Mouse (Mus musculus) gastrocnemius, postnatal 36 days (tissue): ENCODE measurements at regions not wholly inside any gene's neighbourhood (a gene's known extent, or its start where the extent isn't known, plus 50 kb on each side); places are given as distances from the start of the nearest gene placed in this dataset.

Experiments
- DNase-seq, 2 experiments: peaks; one replicate each; pipeline ENCODE4 v3.0.0; 2022
- intact Hi-C: fragments of 180-260 bp; cut with DNase I; formaldehyde crosslinking; loops from one replicate; pipeline ENCODE4 v1.15.1; 2025

DNA sequence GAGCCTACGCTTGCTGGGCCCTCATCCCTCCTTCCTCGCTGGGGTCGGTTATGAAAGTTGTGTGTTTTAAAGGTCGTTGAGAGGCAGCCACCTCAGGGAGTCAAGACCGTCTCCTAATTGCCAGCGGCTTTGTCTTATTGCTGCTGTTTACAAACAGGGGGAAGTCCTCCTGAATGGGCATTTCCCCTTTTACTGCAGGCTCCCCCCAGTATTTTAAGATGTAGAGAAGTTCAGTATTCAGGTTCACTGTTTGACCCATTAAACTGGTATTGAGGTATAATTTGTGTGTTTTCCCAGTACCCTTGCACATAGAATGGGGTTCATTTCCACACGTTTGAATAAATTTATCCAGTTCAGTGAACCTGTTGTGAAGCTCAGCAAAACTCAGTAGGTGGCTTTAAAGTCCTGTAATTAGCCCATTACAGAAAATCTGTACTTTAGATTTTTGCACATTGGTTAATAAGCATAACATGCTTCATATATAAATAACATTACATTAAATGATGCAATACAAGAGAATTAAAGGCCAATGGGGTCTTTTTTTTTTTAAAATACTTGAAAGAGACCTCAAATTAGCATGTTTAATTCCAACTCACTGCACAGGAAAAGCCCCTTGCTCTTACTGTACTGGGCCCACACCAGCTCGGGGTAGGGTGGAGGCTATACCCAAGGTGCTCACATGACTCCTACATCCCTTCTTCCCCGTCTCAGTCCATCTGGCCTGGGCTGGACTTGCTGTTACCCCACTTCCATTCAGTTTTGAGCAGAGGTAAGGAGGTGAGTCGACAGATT lies 63.7 kb downstream of the Nkx2-1 start:
- intact Hi-C loops: no loop called here
- DNase-seq: no peak

DNA sequence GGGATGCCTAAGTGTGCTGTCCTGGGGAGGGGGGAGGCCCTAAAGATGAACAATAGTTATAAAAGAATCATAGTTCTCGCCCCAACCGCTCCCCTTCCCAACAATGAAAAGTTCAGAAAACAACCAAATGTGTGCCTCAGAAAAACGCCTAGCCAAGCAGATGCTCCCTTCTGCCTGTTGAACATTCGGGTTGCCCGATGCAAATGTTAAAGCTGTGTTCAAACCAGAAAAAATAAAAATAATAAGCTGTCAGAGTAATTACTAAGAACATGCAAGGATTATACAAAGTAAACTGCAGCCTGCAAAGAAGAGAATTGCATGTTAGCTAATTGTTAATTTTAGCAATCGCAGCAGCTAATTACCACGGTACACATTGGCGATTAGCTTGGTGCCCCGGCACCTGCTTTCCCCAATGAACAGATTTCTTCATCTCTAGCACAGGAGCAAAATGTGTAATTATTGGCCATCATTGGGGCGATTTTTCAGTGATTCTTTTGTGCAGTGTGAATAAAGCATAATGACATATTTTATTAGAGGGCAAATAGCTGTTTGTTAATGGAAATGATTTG lies 65.7 kb downstream of the Nkx2-1 start:
- DNase-seq: no peak
- intact Hi-C loops: no loop called here

DNA sequence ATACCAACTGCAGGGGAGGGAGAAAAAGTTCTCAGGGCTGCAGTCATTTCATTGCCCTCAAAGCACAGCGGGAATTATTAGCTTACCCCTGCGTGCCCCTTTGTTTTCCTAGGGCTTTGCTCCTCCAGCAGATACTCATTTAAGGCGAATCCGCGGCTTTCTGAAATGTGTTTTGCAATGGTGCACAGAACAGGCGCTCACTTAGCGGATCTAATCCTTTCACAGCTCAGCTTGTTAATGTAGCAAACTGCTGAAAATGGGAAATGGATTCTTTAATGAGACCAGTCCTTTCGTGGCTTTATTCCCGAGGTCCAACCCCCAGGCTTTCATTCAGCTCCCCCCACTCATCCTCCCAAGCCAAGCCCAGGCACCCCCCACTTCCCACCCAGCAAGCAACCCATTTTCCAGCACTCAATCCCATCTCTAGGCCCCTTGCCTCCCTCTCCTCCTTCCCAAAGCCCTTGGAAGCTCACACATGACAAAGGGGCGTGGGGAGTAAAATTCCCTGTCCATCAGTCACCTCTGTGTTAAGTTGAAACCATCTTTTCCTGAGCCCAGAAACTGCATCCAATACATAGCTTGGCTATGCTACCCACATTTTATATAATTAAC lies 77.1 kb downstream of the Nkx2-1 start:
- DNase-seq: no peak
- intact Hi-C loops: no loop called here

DNA sequence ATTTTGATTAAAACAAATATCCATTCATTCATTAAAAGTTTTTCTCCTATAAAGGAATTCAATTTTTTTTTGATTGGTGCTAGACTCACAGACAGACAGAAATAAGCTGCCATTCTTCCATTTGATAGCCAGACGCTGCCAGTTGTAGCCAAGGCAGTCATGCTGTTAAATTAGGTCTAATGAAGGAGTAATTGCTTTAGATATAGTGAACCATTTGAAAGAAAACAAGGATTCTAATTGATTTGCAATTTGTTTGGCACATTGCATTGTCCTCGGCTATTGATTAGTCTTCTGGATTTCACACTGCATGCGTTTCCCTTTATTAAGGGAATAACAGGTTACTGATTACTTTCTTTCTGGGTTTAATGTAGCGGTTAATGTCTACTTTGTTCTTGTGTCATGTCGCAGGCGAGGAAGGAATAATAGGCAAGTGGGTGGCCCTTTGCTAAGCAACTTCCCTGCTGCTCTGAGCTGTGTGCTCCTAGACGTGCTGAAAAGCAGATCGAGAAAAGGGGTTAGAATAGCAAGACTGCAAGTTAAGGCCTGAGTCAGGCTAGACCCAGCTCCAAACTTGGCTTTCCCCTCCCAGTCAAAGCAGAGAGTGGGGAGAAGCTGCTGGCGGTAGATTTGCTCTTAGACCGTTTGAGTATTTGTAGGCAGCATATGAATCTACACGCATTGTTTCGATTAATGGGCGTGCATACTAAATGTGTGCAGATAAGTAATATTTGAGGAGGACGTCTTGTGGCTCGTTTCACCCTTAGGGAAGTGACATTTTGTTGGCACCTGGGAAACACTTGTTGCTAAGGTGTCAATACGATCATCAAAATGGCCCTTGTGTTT lies 77.8 kb downstream of the Nkx2-1 start:
- intact Hi-C loops: no loop called here
- DNase-seq: no peak

DNA sequence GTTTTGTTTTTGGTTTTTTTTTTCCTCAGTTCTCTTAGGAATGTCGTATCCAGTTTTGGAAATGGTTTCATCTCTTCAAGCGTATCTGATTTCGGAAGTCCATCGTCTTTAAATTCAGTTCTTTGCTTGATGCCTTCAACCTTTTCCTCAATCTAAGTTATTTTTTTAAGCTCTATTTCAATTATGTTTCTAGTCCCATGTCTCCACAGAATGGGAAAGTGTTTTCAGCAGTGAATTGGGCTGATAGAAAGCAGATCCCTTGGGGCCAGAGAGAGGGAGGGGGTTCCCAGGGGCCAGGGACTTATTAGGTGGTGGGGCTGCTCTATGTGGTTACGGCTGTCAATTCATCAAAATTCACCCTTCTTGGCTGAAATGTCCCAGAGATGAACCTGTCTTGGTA lies 78.8 kb downstream of the Nkx2-1 start:
- intact Hi-C loops: no loop called here
- no peak for DNase-seq

DNA sequence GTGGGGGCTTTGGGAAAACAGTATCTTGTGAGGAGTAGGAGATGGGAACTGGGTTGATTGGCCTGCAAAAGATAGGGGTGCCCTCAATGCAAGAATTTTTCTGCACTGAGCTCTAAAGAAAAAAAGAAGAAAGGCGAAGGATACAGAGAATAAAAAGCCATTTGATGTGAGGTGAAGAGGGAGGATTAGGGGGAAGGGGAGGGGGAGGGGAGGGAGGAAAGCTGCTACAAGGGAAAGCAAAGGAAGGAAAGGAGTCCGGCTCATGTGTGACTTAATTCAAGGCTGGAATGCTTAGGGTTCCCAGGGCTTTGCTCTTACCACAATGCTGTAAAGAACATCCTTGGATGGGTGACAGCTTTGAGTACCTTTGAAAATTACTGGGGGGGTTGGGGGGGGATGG lies 79.4 kb downstream of the Nkx2-1 start:
- intact Hi-C loops: no loop called here
- DNase-seq: no peak

DNA sequence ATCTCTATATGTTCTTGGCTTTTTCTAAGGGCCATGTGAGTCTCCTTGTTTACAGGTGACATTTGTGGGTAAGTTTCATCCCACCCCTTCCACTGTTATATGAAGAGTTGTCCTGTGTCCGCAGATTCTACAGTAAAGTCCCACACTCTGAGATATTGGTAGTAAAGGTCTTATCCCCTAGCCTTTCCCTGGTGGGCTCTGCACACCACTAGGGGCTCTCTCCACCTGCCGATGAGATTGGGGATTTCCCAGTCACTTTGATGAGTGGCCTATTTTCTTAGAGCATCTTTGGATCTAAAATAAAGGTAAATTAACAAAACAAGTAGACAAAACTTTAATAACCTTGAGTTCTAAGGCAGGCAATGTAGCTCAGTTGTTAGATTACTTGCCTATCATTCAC lies 86.4 kb downstream of the Nkx2-1 start:
- intact Hi-C loops: no loop called here
- DNase-seq: no peak

DNA sequence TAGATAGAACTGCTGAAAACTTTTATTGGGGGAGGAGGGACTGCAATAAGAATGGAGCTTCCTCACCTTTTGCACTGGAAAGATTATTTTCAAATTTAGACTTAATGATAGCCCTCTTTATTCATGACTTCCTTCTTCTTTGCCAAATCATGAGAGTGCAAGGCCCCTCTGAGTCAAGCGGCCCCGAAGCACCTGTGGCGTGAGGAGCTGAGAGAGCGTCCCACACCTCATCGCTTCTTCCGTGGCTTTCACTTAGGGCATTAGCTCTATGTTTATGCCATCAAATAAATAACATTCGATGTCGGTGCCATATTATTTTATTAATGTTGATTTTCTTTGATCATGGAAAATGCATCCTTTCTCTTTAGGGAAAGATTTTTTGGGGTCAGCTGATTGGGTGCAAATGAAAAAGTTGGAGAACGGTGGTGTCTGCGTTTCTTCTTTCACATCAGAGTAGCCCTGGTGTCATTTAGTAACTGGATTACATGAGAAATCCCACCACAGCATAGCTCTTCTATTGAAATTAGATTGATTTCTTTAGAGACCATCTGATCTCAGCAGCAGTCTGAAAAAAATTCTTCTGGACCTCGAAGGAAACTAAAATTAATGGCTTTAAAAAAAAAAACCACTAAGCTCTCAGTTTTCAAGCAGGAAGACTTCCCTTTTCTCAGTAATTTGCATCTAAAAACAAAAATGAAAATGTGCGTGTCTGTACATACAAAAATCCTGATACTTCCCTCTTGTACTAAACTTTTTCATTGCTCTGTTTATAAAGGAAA lies 87.7 kb downstream of the Nkx2-1 start:
- DNase-seq: no peak
- intact Hi-C loops: no loop called here

DNA sequence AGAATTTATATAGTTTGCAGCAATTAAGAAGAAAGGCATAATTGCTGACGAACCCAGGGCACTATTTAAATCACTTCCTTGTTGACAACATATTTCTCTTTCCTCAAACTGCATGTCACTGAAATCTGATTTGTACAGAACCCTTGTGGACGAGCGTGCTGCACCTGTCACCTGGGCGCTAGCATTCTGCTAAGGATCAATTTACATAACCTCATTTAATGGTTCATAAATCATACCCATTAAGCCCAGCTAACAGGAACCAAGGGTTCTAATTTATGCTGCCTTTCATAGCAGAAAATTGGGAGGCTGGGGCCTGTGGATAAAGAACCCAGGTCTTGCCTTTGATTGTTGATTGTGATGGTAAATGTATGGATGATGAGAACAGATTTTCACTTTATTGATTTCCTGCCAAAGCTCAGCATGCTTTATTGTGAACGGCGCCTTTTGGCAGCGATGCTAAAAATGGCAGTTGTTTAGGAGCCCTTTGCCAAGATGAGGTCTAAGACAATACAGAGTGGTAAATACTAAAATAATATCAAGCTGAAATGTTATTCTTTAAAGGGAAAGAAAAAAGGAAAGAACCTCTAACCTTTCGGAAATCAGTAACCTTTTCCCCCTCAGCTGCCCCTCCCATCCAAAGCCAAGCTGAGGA lies 95.4 kb downstream of the Nkx2-1 start:
- intact Hi-C loops: no loop called here
- no peak for DNase-seq

DNA sequence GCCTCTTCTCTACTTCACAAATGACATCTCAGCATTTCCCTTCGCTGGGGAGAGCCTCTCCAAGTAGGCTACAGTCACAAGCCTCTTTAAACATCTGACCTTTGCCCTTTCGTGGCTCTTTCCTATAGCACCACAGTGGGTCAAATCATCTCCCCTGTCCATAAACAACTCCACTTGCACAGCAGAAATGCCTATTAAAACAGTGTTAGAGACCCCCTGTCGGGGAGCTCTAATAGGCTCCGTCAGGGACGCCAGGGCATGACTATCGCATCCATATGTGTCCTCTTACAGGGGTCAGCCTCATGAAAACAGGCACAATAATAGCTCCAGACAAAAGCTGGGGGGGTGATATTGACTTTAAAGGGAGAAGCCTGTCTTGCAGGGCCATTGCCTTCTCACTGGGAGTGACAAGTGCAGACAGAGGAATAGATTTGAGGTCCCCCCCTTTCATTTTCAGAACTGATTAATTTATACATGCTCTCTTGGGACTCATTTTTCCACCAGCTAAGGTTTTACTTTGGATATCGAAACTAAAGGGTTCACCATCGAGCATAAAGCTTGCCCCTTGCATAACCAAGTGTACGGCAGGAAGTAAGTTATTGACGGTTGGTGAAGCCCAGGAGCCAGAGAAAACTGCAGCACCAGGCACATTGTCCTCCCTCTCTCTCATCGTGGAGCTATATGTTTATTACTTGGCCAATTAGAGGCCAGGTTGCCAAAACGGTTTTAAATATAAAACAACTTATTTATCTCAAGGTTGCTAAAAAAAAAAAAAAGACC lies 94.6 kb upstream of the Mbip start:
- intact Hi-C loops: no loop called here
- no peak for DNase-seq

DNA sequence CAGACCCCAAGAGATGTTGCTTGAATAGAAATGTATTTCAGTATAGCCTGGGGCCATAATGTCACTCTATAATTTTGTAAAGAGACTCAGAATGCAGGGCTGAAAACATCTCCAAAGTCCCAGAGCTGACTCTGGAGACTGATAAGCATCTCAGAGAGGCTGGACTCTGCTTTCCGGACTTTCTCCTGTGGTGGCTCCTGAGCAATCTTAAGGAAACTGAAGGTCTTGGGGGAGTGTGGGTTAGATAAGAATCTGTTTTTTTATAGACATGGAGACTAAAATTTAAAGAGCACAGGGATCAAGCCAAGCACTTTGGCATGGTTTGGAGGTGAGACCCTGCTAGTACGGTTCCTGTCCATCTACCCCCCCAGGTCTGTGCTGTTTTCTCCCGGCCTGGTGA lies 92.7 kb upstream of the Mbip start:
- DNase-seq: no peak
- intact Hi-C loops: no loop called here

DNA sequence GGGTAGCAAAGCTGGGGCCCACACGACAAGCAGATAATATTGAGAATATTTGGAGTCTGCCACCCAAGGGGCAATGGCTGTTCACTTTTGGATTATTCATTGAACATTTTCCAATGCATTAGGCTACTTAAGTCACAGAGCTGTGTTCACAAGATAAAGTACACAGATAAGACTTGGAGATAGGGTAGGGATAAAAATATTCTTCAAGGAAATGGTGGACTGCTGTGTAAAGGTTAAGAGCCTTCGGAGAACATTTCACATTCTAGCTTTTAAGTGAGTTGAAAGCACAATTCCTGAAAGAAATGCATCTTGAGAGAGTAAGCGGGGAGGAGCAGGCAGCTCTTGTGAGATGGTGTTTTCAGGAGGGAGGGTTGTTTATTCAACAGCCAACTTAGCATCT lies 92.3 kb upstream of the Mbip start:
- intact Hi-C loops: no loop called here
- DNase-seq: no peak

DNA sequence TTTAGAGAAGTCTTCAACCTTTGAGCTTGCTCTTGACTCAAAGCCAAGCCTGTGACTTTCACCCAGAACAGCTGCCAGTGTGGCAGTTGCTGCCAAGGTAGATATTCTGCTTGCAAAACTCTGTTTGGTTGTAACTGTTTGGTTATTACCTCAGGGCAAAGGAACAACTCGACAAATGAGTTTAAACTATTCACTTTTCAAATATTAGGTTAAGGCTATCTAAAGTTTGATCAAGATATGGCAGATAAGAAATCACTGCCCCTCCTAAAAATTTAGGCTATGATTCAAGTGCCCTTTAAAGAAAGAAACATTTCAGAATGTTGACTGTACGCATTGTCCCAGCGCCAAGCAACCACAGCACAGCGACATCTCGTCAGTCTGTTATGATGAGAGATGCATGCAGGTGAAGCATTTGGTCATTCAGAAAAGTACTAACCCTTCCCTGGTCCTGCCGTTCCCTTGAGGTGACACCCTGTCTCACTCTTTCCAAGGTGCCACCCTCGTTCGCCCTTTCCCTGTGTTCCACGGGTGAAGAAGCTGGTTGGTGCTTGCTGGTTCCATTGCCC lies 81.1 kb upstream of the Mbip start:
- no peak for DNase-seq
- intact Hi-C loops: no loop called here

DNA sequence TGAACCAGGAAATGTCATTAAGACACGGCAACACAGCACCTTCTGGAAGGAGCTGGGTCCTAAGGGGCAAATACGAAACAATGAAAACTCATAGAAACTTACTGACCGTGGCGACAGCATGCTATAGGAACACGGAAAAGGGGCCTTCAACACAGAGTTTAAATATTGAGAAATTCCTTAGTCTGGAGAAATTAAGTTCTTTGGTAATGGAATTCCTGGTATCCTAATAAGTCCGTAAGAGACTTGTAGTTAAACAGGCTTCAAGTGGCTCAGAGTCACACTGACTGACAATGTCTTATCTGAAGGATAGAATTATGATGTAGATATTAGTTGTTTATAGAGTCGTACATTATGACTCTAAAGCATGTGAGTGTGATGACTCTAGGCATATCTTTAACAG lies 70.4 kb upstream of the Mbip start:
- no peak for DNase-seq
- intact Hi-C loops: no loop called here

DNA sequence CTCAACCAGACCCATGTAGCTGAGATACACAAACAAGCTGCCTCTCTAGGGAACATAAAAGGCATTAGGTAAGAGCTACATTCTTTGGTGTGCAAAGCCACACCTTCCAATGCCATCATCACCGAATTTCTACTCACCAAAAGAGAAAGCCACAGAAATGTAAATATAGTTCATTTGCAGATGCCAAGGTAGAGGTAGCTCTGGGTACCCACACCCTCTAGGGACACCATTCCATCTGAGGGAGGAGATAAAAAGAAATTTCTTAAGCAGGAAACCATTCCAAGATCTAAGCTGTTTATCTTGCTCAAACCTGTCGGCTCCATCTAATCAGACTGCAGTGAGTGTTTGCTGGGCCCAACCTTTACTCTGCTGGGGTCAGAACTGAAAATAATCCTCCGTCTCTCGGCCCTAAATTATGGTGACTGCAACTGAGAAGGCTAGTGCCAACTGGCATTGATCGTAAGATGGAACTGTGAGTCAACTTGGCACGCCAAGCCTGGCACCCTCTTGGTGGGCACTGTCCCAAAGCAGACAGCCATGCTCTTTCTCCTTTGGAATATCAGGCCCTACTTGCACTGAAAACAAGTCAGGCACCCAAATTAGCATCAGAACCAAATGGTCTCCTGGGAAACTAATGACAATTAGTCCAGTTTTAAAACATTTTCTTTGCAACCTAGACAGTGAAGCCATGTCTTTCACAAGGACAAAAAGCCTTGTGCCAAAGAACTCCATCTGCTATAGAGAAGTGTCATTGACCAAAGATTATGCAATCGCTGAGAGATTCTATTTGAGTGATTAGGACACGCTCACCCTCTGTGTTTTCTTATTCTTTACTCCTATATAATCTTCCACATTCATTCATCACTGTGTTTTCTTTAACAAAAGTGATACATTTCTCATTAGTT lies 69.4 kb upstream of the Mbip start:
- intact Hi-C loops: no loop called here
- peak; percentile 43 to 57 for DNase-seq

DNA sequence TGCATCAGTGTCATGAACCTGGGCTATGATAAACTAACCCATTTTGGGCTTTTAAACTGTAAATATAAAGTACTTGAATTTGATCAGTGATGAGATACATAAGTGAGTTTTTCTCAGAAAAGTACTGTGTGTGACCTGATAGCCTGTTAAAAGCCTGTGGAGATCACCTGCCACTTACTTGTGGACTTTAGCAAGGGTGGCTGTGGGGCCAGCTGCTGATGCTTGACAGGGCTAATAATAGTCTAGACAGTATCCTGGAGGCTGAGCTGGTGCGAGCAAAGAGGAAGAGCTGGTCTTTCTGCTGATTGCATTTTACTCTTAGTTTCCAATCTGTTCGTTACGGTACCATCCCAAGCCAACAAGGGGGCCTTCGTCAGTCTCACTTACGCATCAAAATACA lies 60.0 kb upstream of the Mbip start:
- intact Hi-C loops: no loop called here

DNA sequence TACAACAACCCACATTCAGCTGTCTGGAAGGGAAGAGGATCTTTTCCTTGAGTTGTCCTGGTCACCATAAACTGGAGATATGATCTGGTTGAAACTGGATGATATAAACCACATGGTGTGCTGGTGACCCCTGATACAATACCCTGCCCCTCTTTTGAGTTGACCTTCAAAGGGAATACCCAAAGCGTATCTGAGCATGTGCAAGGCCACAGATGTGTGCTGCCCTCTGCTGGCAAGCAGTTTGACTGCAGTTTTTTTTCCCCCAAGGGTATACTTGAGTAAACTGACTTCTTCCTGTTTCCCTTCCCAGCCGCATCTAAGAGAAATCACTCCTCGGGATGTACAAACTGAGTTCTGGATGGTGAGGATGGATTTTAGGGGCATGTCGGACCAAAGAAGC lies 59.1 kb upstream of the Mbip start:
- no peak for DNase-seq
- intact Hi-C loops: no loop called here

More for the DNA sequence above, 60.0 kb upstream of the Mbip start:
- DNase-seq: no peak

DNA sequence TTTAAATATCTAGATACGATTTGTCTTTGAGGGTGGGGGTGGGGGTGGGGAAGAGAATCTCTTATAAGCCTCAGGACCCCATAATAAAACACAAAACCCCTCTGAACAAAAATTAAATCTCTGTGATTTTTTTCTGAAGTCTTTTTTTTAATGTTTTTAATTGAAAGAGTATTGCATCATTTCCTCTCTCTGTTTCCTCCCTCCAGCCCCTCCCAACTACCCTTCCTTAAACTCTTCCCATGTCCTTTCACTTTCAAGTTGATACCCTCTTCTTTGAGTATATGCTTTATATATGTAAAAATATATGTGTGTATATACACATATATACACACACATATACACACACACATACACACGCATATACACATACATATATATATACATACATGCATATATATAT lies 58.6 kb upstream of the Mbip start:
- intact Hi-C loops: no loop called here
- no peak for DNase-seq
